Mouse (Mus musculus) liver, postnatal 0 days (tissue): ENCODE data around the gene Tspan3.

ENCODE experiments used
- CTCF ChIP-seq: sonication (generic); IDR thresholded peaks from 2 replicates; pipeline ENCODE4 v1.5.1; 2016; ENCODE audit warnings: antibody characterized with exemption, low read depth
- EP300 ChIP-seq: IDR thresholded peaks from 2 replicates; pipeline ENCODE4 v1.6.1; 2016; ENCODE audit warnings: antibody characterized with exemption, low read depth, mild to moderate bottlenecking

- TF ChIP-seq CTCF = no peak
- TF ChIP-seq EP300 = no peak
Measured at GRCm38 (mm10) chr9:56126453-56127173, 38.7 kb downstream of the Tspan3 start.
